Mouse (Mus musculus): ENCODE measurements around the gene Ucn. TPM values are rescaled to one million over a fixed set of nuclear protein-coding genes. Genes with fewer than 3 reads are reported as not detected.
A peak's percentile ranks its signal among the peaks of the same experiment; 100 is the strongest.

Ucn gene
- not detected for total RNA-seq (2021)
- long read RNA-seq, experiment 1: 0 reads
- long read RNA-seq, experiment 2: 0 reads

DNA sequence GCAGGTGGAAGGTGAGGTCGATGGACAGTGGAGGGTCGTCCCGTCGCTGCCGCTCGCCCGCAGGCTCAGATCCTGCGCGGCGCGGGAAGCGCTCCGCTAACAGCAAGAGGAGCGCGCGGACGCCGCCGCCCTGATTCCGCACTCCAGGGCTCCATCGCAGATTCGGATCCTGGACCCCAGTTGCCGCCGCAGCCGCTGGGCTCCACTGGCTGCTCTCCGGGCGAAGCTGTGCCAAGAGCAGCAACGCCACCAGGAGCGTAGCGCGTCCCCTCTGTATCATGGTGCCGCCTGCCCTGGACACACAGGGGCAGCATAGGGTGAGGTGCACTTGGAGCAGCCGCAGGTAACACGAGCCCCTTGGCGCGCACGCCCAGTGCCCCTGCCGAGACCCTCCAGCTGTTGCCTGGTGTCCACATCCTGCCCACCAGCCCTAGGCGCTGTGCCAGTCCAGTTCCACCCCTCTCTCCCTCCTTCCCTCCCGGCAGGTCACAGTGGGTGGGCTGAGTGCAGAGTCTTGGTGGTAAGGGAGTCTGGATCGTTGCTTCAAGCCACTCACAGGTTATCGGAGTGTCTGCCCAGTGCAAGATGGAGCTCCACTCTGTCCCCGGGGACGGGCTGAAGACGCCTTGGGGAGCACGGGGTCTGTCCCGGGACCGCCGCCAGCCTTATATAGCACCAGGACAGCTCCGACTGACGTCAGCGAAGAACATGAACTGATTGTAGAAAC lies at the start of gene Ucn:
Ucn (minus strand) TSS at position 589 of the 727 bp plus-strand sequence.
- peak; percentile 29 to 33 for DNase-seq

DNA sequence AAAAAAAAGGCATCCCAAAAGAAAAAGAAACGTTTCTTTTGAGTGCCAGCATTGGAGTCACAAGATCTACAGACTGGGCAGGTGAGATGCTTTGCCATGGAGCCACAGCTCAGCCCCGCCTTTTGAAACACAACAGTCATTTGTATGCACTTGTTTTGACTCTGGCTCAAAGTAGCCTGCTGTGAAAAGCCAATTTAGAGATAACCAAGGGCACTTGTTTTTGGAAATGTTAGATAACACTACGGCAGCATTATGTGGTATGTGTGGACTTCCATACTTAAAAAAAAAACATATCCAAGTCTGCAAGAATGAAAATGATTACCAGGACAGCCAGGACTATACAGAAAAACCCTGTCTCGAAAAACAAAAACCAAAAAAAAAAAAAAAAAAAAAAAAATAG lies 45.0 kb upstream of the Ucn start:
- DNase-seq: no peak

DNA sequence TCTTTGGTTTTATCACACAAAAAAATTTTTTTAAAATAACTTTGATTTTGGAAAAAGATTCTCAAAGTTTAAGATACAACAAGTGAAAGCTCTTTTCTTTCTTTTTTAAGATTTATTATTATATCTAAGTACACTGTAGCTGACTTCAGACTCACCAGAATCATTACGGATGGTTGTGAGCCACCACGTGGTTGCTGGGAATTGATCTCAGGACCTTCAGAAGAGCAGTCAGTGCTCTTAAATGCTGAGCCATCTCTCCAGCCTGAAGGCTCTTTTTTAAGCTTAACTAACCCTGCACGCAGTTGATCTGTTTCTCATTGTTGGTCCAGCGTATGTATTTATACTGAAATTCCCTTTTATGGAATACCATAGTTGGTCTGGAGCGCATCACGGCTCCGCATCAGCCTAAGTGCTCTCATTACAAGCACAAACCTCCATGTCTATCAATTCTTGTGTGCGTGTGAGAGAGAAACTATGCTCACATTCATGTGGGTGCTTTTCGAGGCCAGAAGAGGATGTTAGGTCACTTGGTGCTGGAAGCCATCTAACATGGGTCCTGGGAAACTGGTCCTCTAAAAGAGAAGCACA lies 42.6 kb upstream of the Ucn start:
- DNase-seq: no peak

DNA sequence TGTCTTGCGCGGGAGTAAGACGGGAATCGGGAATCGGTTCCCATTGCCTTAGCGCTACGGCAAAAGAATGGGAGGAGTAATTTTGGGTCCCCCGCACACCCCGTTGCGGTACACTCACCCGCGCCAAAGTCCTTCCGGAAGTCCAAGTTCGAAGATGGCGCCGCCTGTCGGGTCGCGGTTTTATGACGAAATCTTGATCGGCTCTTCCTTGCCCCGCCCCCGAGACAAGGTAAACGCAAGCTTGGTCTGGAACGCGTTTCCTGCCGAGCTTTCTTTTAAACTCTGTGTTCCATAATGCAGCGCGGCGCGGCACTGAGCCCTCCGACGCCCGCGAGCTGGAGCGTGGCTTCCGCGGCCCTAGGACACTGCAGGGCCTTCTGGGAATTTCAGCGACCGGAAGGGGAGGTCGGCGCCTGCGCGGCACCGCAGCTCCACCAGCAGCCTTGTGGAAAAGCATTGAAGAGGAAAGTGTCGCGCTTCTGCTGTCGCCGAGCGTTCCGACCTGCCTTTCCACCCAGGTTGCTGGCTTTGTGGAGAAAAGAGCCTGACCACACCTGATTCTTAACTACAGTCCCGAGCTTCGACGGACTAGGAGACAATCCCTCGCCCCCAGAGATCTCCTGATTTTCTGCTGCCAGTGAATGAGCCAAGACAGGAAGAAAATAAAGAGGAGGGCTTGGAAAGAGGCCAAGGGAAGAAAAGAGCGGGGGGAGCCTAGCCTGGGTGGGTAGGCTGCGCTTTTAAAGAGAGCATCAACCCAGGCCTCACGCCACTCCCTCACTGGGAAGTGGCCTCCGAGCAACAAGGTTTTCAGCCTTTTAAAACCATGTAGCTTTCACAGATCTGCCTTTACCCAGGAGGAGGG lies 41.4 kb upstream of the Ucn start, which contains the start of the genes Gm29609 and Gtf3c2:
Gm29609 (minus strand) TSS at position 146 of the 865 bp plus-strand sequence.
Gtf3c2 (minus strand) TSS at position 379 of the 865 bp plus-strand sequence.
- DNase-seq: peak; percentile 96 to 98

DNA sequence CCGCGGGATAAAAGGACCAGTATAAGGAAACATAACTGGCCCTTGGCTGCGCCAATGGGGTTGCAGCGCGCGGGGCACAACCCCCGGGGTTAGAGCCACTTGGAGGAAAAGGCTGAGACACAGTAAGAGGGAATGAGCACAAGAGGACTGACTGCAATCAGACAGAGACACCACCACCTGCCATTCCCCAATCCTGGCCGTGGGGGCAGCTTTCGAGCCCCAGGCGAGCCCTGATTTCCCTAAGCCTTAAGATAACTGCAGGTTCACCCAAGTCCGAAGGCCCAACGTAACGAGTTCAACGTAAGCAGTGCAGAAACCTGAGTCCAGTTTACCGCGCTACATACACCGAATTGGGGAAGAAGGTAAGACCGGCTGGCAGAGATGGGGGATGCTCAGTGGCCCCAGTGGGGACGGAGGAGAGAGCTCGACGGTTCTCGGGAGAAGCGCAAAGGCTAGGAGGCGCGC lies 40.7 kb upstream of the Ucn start:
- DNase-seq: no peak

DNA sequence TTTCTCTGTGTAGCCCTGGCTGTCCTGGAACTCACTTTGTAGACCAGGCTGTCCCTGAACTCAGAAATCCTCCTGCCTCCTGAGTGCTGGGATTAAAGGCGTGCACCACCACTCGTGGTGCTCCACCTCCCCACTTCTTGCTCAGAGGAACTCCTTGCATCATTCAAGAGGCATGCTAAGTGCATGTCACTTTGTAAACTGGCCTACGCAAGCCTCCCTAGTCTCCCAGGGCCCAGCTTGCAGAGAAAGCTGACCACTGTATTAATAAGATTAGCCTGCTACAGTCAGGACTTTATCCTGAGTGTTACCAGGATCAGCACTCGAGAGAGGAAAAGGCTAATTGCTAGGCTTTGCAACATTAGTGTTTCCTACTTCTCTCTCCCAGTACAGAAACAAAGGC lies 30.0 kb upstream of the Ucn start:
- DNase-seq: no peak

DNA sequence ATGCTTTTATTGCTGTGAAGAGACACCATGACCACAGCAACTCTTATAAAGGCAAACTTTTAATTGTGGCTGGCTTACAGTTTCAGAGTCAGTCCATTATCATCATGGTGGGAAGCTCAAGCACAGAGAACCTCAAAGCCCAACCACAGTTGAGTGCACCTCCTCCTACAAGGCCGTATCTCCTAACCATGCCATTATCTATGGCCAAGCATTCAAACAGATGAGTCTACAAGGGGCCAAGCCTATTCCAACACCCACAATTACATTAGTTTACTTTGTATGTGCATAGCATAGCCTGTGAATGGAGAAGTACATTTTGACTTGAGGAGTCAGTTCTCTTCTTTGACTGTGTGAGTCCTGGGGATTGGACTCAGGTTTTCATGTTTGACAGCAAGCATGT lies 26.2 kb upstream of the Ucn start:
- no peak for DNase-seq

DNA sequence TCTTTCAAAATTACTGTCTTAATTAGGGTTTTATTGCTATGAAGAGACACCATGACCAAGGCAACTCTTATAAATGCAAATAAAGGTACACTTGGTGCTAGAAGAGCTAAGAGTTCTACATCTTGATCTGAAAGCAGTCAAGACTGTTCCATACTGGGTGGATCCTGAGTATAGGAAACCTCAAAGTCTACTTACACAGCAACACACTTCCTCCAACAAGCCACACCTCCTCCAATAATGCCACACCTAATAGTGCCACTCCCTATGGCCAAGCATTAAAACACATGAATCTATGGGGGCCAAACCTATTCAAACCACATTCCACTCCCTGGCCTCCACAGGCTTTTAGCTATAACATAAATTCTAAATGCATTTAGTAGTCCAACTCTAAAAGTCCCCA lies 23.8 kb upstream of the Ucn start:
- DNase-seq: no peak

DNA sequence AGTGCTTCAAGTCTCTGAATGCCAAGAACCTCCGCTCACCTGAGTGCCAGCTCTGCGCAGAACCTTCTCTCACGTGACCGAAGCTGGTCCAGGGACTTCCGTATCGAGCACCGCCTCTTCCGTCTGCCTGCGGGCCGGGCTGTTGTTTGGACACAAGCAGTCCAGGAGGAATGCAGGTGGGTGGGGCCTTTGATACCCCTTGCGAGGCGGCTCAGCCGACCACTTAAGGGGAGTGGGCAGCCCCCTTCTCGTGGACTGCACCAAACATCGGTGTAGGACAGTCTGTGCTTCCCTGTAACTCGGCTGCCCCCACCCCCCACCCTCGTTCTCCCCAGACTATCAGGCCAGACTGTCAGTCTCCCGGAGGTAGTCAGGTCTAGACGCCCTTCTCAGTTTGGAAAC lies 15.5 kb upstream of the Ucn start, which contains the start of gene Mpv17:
Mpv17 (minus strand) TSS at position 100 of the 402 bp plus-strand sequence.
- DNase-seq: peak; percentile 89 to 91

DNA sequence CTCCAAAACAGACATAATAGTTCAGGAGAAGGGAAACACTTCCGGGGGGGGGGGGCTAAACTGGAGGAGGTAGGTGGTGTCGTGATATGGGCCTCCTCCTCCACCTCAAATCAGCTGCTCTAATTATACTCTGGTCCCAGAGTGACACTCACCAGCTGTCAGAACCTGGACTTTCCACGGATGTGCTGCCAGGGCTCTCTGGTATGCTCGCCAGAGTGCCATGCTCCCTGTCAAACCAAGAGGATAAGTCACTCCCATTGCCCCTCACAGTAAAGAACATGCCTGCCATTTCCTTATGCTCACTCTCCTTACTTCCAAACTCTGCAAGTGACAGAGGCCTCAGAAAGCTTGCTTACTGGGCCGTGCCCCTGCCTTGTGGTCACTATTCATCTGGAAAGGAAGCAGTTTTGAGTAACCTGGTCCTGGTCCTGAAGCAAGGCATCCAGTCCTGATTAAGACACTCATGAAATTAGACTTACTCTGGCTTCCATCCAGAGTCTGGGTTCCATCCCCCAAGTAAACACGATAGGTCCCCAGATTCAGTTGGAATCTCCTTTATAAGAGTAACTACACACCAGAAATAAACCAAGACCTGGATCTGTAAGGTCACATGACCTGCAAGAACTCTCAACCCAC lies 15.0 kb upstream of the Ucn start:
- DNase-seq: peak in 1 of 2 experiments; percentile 63

DNA sequence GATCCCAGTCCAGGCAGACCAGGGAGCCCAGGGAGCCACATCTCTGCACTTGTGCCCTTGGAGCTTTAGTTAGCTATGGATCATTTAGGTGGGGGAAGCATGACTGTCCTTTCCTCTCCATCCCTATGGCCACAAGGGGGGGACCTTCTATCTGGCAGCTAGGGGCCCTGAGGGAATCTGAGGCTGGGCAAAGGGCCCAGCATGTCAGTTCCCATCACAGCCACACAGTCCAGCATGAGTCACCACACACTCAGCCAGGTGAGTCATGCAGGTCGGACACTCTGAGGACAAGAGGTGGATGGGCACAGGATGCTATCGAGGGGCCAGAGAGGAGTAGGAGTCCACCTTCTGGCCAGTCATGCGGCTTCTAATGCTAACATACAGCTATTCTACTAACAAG lies 13.1 kb upstream of the Ucn start:
- DNase-seq: peak; percentile 56 to 61

DNA sequence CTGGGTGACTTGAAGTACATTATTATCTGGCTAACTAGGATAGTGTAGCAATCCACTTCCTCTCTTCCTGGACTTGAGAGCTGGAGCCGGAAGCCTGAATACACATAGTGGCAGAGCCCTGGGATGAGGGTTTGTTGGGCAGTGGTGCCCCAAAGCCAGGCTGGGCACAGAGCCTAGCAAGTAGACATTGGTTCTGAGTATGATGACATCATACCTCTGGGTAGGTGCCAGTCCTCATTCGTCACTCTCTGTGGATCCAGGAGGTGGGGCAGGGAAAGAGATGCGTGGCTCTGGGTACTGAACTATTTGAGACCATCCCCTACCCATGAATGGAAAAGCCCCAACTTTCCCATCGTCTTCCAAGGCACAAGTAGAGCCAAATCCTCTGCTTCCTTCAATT lies 11.2 kb upstream of the Ucn start:
- peak; percentile 25 to 34 for DNase-seq

DNA sequence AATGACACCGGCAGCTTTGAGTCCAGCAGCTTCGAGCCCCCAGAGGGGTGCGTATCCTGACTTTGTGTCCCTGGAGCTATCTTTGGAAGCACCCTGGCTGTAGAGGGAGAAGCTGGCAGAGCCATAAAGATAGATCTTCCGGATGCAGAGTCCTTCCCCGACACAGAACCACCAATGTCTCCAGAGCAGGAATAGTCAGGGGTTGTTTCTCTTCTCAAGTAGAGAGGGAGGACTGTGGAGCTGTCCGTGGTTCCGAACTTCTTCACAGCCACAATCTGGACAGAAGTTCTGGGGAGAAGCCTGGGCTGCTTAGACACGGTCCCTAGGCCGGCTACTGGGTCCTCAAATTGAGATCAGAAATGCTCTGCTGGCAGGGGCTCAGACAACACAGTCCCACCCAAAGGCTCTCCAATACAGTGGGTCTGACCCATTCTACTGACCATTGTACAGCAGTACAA lies 368 bp upstream of the Ucn start:
- DNase-seq: no peak

DNA sequence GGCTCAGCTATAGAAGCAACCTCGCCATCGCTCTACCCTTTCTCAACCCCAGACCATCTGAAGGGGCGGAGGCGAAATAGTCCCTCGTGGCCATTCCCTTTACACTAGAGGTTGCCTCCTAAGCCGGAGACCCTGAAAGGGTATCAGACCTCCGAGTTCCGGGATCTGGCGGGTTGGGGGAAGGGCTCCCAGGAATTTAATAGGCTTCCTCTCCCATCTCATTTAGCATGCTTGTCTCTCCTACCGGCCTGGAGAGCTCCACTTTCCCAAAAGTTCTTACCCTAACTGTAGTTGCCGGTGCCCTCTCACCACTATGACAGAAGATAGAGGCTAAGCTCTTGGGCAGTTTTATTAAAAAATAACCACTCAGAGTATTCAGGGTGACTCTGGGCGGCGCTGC lies 971 bp downstream of the Ucn start:
- no peak for DNase-seq

DNA sequence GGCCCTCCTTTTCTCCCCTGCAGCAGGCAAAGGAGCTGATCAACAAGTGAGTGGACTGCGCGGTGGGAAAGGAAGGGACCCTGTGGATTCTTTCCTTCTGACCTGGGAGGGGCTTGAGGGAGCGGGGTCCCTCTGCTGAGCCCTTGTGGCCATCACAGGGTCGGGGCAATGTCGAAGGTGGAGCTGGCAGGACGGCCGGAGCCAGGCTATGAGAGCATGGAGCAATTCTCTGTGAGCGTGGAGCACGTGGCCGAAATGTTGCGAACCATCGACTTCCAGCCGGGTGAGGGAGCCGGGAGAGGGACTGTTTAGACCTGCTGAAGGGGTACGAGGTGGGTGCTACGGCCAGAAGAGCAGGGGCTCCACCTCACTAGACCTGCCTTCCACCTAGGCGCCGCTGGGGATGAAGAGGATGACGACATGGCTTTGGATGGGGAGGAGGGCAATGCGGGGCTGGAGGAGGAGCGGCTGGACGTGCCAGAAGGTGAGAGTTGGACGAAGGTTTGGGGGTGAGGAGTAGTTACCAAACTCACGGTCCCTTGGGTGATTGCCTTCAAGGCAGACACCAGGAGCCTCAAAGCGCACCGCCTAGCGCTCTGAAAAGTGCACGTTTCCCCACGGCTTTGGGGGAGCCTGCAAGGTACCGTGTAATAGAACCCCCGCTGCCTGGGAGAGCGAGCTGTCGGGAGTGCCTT lies 1.8 kb downstream of the Ucn start:
- DNase-seq: no peak

DNA sequence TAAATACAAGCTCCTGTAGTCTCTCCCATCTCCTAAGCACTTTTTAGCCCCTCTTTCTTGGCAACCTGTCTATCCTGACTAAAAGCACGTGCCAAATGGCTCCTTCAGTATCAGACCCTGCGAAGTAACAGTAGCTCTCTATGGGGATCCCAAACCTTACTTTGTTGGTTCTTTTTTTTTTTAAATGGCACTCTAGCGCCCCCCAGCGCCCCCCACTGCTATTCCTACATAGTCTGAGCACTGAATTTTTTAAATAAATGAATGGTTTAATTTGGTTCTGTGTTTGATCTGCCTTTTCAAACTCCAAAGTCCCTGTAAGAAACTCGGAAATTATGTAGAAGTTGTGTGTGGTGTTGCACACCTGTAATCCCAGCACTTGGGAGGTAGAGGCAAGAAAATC lies 12.6 kb downstream of the Ucn start:
- DNase-seq: no peak

DNA sequence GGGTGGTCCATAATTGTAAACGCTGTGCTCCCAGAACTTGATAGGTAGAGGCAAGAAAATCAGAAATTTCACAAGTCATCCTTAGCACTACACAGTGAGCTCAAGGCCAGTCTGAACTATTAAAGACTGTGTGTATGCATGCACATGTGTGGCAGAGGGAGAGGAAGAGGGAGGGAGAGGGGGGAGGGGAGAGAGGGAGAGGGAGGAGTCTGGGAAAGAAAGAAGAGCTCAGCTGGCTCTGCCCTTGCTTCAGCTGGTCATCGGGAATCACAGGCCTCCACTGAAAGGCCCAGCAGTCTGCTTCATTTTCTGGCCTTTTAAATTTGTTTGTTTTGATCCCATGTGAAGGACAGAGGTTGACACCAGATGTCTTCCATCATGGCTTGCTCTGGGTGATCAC lies 15.1 kb downstream of the Ucn start:
- no peak for DNase-seq

DNA sequence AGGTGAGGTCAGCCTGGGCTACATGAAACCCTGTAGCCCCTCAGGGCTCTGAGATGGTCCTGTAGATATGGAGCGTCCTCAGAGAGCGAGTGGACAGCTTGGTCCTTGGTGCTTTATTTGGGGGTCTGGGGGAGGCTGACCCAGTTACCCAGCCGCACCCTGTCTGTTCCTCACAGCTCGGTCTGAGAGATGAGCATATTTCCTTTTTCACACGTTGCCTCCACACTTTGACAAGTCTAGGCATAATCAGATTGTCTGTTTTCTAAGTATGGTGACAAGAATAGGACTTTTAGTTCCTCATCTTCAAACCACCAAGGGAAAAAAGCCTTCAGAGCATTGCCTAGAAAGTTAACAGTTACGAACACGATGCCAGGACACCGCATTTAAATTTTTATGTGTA lies 17.5 kb downstream of the Ucn start:
- no peak for DNase-seq

DNA sequence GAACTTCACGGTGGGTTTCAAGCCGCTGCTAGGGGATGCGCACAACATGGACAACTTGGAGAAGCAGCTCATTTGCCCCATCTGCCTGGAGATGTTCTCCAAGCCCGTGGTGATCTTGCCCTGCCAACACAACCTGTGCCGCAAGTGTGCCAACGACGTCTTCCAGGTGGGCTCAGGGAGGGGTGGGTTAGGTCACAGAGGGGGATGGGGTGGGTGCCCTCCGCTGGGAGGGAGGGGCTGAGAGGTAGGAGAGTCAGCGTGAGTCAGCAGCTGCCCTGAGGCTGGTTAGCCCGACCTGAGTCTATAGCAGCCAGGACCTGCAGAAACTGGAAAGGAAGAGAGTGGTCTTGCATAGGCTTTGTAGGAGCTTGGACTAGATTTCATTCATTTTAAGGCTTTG lies 21.7 kb downstream of the Ucn start:
- DNase-seq: no peak

DNA sequence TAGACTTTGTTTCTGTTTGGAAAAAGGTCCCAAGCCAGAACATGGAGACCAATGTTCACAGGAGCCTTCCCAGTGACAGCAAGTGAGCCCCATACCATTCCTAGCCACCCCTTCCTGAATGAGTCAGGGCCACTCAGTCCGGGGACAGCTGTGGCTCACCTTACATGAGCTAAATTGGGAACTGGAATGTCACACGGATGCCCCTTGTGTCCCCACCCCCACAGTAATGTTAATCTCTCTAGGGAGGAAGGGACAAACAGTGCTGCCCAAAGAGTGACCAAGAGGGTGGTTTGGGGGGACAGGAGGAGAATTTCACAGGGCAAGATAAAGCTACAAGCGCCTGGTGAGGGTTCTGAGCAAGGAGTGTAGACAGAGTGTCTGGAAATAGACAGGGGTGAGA lies 22.3 kb downstream of the Ucn start, which contains the start of gene Trim54:
Trim54 (plus strand) TSS at position 359 of the 400 bp plus-strand sequence.
- DNase-seq: peak; percentile 69 to 81

DNA sequence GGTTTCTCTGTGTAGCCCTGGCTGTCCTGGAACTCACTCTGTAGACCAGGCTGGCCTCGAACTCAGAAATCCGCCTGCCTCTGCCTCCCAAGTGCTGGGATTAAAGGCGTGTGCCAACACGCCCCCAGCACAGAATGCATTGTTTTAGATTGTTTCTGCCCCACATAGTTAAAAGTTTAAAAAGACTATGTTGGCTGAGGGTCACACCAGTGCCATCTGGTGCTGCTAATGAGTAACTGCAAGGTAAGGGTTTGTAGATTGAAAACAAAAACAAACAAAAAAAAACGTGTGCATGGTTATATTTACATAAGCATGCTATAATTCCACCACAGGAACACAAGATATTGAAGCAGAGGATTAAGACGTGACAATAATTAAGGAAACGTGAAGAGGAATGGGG lies 27.8 kb downstream of the Ucn start:
- no peak for DNase-seq
